Mouse (Mus musculus): ENCODE measurements around the gene Chp2.

DNA sequence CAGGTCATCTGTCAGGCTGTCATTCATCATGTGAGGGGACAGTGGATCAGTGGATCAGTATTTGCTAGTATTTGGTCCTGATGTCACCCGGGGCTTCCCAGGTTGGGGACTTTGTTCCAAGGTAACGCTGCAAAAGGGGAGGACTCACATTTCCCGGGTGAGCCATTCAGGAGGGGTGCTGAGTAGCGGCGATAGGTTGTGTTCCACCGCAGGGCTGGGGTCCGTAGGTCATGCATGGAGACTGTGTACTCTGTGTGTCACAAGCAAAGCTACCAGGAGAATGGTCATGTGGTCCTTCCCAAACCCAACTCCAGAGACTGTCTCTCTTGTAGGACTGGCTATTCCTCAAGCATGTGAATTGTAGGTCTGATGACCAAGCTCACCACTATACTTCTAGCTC lies 38.6 kb upstream of the Chp2 start:
- TF ChIP-seq POLR2A (IDR thresholded peaks at IDR 0.05; ENCODE audit: low read depth, low read length) (no peak), CTCF (conservative IDR thresholded peaks at IDR 0.05; ENCODE audit: insufficient read depth, insufficient read length, low read depth, low read length) (no peak)
